Mouse (Mus musculus): Measurements from ENCODE around the gene Edn1.

Gene Edn1

GRCm38 (mm10) chr13:42317808-42318207, 16.5 kb downstream of the Edn1 start:
- peak; percentile 46 for DNase-seq

- DNase-seq, result peak; percentile 18
These were observed 27.3 kb downstream of the Edn1 start for GRCm38 (mm10) chr13:42328576-42328975.

GRCm38 (mm10) chr13:42331104-42331503, 29.8 kb downstream of the Edn1 start:
- DNase-seq, result no peak

GRCm38 (mm10) chr13:42334981-42335380, 33.7 kb downstream of the Edn1 start:
- DNase-seq, result no peak

DNA sequence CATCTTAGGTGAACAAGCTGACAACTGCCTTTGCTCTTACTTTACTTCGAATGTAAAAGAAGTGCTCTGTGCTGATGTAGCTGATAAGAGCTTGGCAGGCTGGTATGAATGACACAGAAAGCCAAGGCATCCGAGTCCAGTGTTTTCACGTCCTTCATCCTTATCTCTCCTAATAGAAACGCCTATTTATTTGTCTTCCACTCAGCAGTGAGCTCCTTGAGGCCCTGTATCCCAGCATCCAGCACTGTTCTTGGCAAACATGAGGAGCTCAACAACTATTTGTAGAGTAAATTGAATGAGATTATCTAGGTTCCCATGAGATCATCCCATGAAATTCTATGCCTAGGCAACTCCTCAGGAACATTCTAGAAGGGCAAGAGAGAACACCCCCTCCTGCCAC, 35.1 kb downstream of the Edn1 start:
- DNase-seq, result no peak

GRCm38 (mm10) chr13:42337072-42337471, 35.8 kb downstream of the Edn1 start:
- DNase-seq, result no peak

DNA sequence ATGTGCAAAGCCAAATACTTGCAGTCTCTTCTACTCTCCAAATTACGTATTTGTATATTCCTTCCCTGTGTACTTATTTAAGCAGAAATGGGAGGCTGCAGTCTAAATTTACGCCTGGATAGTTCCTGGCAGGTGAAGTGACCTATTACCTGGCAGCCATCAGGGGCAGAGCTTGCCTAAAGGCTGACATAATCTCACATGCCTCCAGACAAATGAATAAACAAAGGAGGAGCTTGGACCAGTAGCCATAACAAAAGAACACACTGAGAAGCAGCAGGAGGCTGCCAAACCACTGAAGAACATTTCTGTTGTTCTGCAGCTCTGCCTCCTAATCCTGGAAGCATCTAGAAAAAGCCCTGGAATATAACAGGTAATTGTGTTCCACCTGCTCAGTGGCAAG, 38.2 kb downstream of the Edn1 start:
- peak; percentile 50 for DNase-seq

GRCm38 (mm10) chr13:42341871-42342532, 40.7 kb downstream of the Edn1 start:
- peak; percentile 69 for DNase-seq

GRCm38 (mm10) chr13:42345439-42345838, 44.2 kb downstream of the Edn1 start:
- peak; percentile 35 for DNase-seq

DNA sequence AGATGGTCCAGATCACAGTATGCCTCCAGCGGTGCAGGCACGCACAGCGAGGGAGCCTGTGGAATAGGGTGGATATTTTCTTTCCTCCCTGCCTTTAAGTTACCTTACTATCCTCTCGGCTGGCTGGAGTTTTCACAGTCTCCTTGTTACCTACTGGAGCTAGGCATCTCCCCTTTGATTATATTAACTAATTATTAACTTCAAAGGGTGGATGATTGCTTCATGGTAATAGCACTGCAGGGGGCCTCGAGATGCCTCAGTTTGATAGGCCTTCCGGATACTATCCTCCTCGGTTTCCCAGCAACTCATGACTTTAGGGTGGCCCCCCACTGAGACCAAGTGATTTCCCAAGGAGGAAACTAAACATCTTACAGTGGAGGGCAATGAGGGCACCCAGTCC, 45.1 kb downstream of the Edn1 start:
- DNase-seq, result peak; percentile 60

- DNase-seq, result no peak
These were observed 50.4 kb downstream of the Edn1 start for GRCm38 (mm10) chr13:42351675-42352074.

Measured in kidney, adult 9 months (tissue).